Mouse (Mus musculus) liver, embryonic 14.5 days (tissue): Measurements from ENCODE around the gene Lonp2.

Experiments used
- CTCF ChIP-seq: IDR thresholded peaks from 2 replicates; pipeline ENCODE4 v1.5.1; 2016; ENCODE audit warnings: antibody characterized with exemption, low read depth, control low read depth
- EP300 ChIP-seq: IDR thresholded peaks from 2 replicates; pipeline ENCODE4 v1.6.1; 2016; ENCODE audit warnings: antibody characterized with exemption, low read depth

DNA sequence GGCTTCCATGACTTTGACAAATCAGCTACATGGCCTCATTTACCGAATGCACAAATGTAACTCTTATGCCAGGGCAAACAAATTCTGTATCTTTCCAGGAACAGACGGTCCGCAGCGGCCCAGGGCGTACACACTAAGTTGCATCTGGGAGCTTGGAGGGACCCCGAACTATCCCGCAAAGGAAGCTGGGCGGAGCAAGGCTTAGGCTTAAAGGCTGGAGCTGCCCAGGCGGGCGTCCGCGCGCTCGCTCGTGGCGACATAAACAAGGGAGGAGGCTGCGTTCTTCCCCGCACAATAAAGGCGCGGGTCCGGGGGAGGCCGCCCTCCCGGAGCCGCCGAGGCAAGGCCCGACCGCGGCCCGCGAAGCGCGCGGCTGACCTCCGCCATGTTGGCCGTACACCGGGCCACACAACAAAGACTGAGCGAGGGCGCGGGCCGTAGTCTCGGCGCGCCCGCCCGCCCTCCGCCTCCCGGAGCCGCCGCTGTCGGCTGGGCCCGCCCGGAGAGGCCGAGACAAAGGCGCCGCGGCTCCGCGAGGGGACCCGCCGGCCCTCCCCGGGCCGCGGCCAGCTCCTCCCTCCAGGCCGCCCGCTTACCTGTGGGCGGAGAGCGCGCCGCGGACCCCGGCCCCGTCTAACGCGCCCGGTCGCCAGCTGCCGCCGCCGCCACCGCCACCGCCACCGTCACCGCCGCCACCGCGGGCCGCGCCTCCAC, 121.5 kb downstream of the Lonp2 start, which contains the start of the genes Gm10638 and Siah1a:
- TF ChIP-seq EP300 (no peak), CTCF (no peak)
